ENCODE assay signal across 9 mouse cellular contexts in the genomic region with DNA sequence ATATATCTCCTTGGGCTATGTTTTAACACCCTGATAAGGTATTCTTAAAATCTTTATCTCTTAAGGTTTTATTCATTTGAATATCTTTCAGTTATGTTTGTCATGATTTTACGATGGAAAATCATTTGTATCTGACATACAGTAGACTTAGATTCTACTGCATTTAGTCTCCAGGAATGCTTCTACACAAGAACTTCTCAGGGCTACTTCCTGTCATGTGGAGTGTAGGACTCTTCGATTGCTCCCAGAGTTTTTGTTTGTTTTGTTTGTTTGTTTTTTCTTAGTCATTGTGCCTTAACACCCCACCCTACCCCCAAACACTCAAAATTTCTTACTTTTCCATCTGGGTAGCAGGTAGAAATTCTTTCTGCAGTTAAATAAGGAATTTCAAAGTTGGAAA. TPM values are rescaled to one million over a fixed set of nuclear protein-coding genes. Genes with fewer than 3 reads are reported as not detected.
A peak's percentile ranks its signal among the peaks of the same experiment; 100 is the strongest.
DNase-seq lines count a peak whose midpoint lies in the region; ATAC-seq lines count a peak whose summit lies in the region.
"Had no signal": no experiment of that assay in that cellular context is flagged by ENCODE, and none has a peak within 500 bp of the region (broad histone marks: within the 10 kb centered on the region; RNA-seq: fewer than 3 reads in every experiment).

No protein-coding gene starts in this region.

- H3K27ac ChIP-seq in lung, embryonic 16.5 days (ENCODE audit: low read length), result no peak overlapping the region
- H3K27ac ChIP-seq in forebrain, embryonic 12.5 days, result no peak overlapping the region
- no peak overlapping the region for H3K27ac ChIP-seq in limb, embryonic 15.5 days
- no peak overlapping the region for H3K27ac ChIP-seq in stomach, embryonic 16.5 days (ENCODE audit: low read length)

- H3K9me3 ChIP-seq in lung, embryonic 16.5 days (ENCODE audit: control insufficient read depth, low read length), result no peaks in the 10 kb centered on the region
- H3K9me3 ChIP-seq in forebrain, embryonic 12.5 days, result no peaks in the 10 kb centered on the region
- no peaks in the 10 kb centered on the region for H3K9me3 ChIP-seq in limb, embryonic 15.5 days
- H3K9me3 ChIP-seq in stomach, embryonic 16.5 days (replicated peaks; ENCODE audit: control insufficient read depth, low read length), result no peaks in the 10 kb centered on the region

- peak overlapping the region; percentile 65 for H3K4me2 ChIP-seq in lung, embryonic 16.5 days (ENCODE audit: low read depth, low read length)
- H3K4me2 ChIP-seq in forebrain, embryonic 12.5 days, result peak overlapping the region; percentile 84
- H3K4me2 ChIP-seq in limb, embryonic 15.5 days, result peak overlapping the region; percentile 77
- H3K4me2 ChIP-seq in stomach, embryonic 16.5 days (ENCODE audit: low read depth, low read length), result peak overlapping the region; percentile 62

- no peaks in the 10 kb centered on the region for H3K27me3 ChIP-seq in lung, embryonic 16.5 days (ENCODE audit: control insufficient read depth, insufficient read depth, low read depth, low read length)
- H3K27me3 ChIP-seq in forebrain, embryonic 12.5 days, result no peaks in the 10 kb centered on the region
- no peaks in the 10 kb centered on the region for H3K27me3 ChIP-seq in limb, embryonic 15.5 days
- H3K27me3 ChIP-seq in stomach, embryonic 16.5 days (ENCODE audit: control insufficient read depth, insufficient read depth, low read length), result no peaks in the 10 kb centered on the region

- 14% methylated on average over 2 of the region's 2 CpGs for WGBS in lung, embryonic 16.5 days
- WGBS in forebrain, embryonic 12.5 days, result 53% methylated on average over 2 of the region's 2 CpGs
- 44% methylated on average over 2 of the region's 2 CpGs for WGBS in limb, embryonic 15.5 days
- WGBS in stomach, embryonic 16.5 days, result 11% methylated on average over 2 of the region's 2 CpGs

- no peak overlapping the region for H3K9ac ChIP-seq in lung, embryonic 16.5 days (ENCODE audit: low read length)
- H3K9ac ChIP-seq in forebrain, embryonic 12.5 days, result no peak overlapping the region
- no peak overlapping the region for H3K9ac ChIP-seq in limb, embryonic 15.5 days
- no peak overlapping the region for H3K9ac ChIP-seq in stomach, embryonic 16.5 days (ENCODE audit: low read length)

- H3K4me1 ChIP-seq in lung, embryonic 16.5 days (replicated peaks; ENCODE audit: control insufficient read depth, insufficient read depth, low read length), result 0 out of 2 replicates have a peak, but pooled peaks cover 6% of the 10 kb centered on the region
- peaks cover 10% of the 10 kb centered on the region for H3K4me1 ChIP-seq in forebrain, embryonic 12.5 days
- H3K4me1 ChIP-seq in limb, embryonic 15.5 days, result no peaks in the 10 kb centered on the region
- H3K4me1 ChIP-seq in stomach, embryonic 16.5 days (ENCODE audit: control insufficient read depth, insufficient read depth, low read length), result peaks cover 5% of the 10 kb centered on the region; the same call in 1 of the 2 replicates

- no peaks in the 10 kb centered on the region for H3K36me3 ChIP-seq in lung, embryonic 16.5 days (ENCODE audit: control insufficient read depth, insufficient read depth, low read length)
- no peaks in the 10 kb centered on the region for H3K36me3 ChIP-seq in forebrain, embryonic 12.5 days (replicated peaks)
- no peaks in the 10 kb centered on the region for H3K36me3 ChIP-seq in limb, embryonic 15.5 days
- no peaks in the 10 kb centered on the region for H3K36me3 ChIP-seq in stomach, embryonic 16.5 days (ENCODE audit: control insufficient read depth, insufficient read depth, low read length)

- H3K4me3 ChIP-seq in lung, embryonic 16.5 days (ENCODE audit: low read length), result peak overlapping the region; percentile 12; the same call in 1 of the 2 replicates
- H3K4me3 ChIP-seq in forebrain, embryonic 12.5 days (replicated peaks), result peak overlapping the region; percentile 83
- H3K4me3 ChIP-seq in limb, embryonic 15.5 days, result peak overlapping the region; percentile 96
- H3K4me3 ChIP-seq in stomach, embryonic 16.5 days (replicated peaks; ENCODE audit: low read length), result peak overlapping the region; percentile 94

- no peak for DNase-seq in lung, postnatal 14 days
- no peak for DNase-seq in adrenal gland, postnatal 10 days
- DNase-seq in layer of hippocampus, postnatal 25 days (ENCODE audit: extremely low spot score in 1 of 2, low spot score in 1 of 2), result no peak

- no peak for ATAC-seq in lung, embryonic 16.5 days (ENCODE audit: low read depth)
- ATAC-seq in forebrain, embryonic 12.5 days (ENCODE audit: low FRiP score), result no peak
- ATAC-seq in limb, embryonic 15.5 days (ENCODE audit: insufficient number of reproducible peaks, low FRiP score, low TSS enrichment, low read depth), result no peak
- ATAC-seq in stomach, embryonic 16.5 days (ENCODE audit: insufficient read depth, low FRiP score), result no peak

RNA-seq across cellular contexts. Expression of a gene that starts 1.0 kb away (rescaled TPM):
- polyA plus RNA-seq in lung, embryonic 16.5 days (2015; fragmentation: Nextera tagmentation; extraction: Ambion mirVana), result 9.9 and 10.5 TPM in 2 replicates
- 8.4 and 8.5 TPM in 2 replicates for polyA plus RNA-seq in forebrain, embryonic 12.5 days (2016; fragmentation: Nextera tagmentation; extraction: Ambion mirVana)
- polyA plus RNA-seq in limb, embryonic 15.5 days (2015; fragmentation: Nextera tagmentation; extraction: Ambion mirVana), result 9.5 TPM in 2 replicates
- 11.1 and 12.0 TPM in 2 replicates for polyA plus RNA-seq in stomach, embryonic 16.5 days (2015; fragmentation: Nextera tagmentation; extraction: Ambion mirVana)
- total RNA-seq in adrenal gland, postnatal 10 days (2021), result 10 to 100 TPM; 26.1 to 29.8 TPM
- 10 to 100 TPM in 1 of 2 experiments, 1 to 10 TPM in 1; 9.7 to 14.7 TPM for total RNA-seq in layer of hippocampus, postnatal 25 days (2021)

RNA-seq across cellular contexts. Expression of a gene that starts 1.0 kb away (rescaled TPM):
- 9.2 and 10.3 TPM in 2 replicates for polyA plus RNA-seq in lung, embryonic 16.5 days (2015; fragmentation: Nextera tagmentation; extraction: Ambion mirVana)
- 7.7 and 10.8 TPM in 2 replicates for polyA plus RNA-seq in forebrain, embryonic 12.5 days (2016; fragmentation: Nextera tagmentation; extraction: Ambion mirVana)
- polyA plus RNA-seq in limb, embryonic 15.5 days (2015; fragmentation: Nextera tagmentation; extraction: Ambion mirVana), result 9.9 and 11.0 TPM in 2 replicates
- polyA plus RNA-seq in stomach, embryonic 16.5 days (2015; fragmentation: Nextera tagmentation; extraction: Ambion mirVana), result 8.6 and 10.4 TPM in 2 replicates
- total RNA-seq in adrenal gland, postnatal 10 days (2021), result 10 to 100 TPM; 57.2 to 76.6 TPM
- total RNA-seq in layer of hippocampus, postnatal 25 days (2021), result 10 to 100 TPM; 61.4 to 61.8 TPM

RNA-seq across cellular contexts. Expression of a gene that starts 50.8 kb away (rescaled TPM):
- not detected in 2 replicates for polyA plus RNA-seq in lung, embryonic 16.5 days (2015; fragmentation: Nextera tagmentation; extraction: Ambion mirVana)
- not detected in 2 replicates for polyA plus RNA-seq in forebrain, embryonic 12.5 days (2016; fragmentation: Nextera tagmentation; extraction: Ambion mirVana)
- not detected in 2 replicates for polyA plus RNA-seq in limb, embryonic 15.5 days (2015; fragmentation: Nextera tagmentation; extraction: Ambion mirVana)
- not detected in 2 replicates for polyA plus RNA-seq in stomach, embryonic 16.5 days (2015; fragmentation: Nextera tagmentation; extraction: Ambion mirVana)
- total RNA-seq in adrenal gland, postnatal 10 days (2021), result not detected
- not detected for total RNA-seq in layer of hippocampus, postnatal 25 days (2021)
- polyA plus RNA-seq: brain, embryonic 14.5 days; inflammation-experienced regulatory T-cells, adult 6 months had no signal

Comparison
In these comparisons a context has a peak if more than half of its experiments do, and no peak if none do; other contexts are left out.
1. H3K4me3 ChIP-seq: peak in every context shown above with its lines; median percentile 96 in limb, embryonic 15.5 days; 94 in stomach, embryonic 16.5 days; 83 in forebrain, embryonic 12.5 days; 12 in lung, embryonic 16.5 days.